Mouse (Mus musculus): ENCODE data around the gene Arhgap45. TPM values are rescaled to one million over a fixed set of nuclear protein-coding genes. Genes with fewer than 3 reads are reported as not detected.

The Arhgap45 gene
- polyA plus RNA-seq, 1 experiment = 375 TPM

DNA sequence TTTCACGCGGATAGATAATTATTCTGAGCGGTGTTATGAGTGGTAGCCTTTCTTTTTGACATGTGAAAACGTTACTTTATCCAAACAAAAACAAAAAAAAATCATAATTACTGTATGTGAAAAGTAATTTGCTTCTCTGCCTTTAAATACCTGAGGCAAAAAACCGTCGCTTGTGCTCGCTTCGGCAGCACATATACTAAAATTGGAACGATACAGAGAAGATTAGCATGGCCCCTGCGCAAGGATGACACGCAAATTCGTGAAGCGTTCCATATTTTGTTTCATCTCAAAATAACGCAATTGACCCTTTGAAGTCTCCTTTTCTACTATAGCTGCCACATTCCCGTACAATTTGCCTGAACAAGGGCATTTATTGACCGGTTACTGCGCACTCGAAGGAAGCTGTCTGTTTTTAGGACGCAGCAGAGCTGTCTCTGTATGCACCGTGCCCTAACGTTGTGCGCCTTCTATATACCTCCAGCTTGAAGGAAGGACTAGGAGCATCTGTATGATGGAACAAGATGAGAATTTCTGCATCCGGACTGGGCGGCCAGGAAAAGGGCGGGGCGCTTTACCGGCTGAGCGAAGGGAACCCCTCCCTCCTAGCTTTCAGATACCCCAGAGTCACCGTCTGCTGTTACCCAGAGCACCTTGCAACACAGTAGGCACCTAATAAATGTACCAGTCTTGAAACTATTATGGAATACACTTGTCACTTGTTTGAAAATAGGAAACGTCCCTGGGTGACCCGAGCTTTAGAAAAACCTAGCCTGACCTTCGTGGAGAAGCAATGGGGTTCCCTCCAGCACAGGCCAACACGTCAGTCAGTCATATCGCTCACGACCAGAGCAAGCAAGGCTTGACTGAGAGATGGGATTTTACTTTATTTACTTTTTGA lies 30.9 kb upstream of the Arhgap45 start:
- no peaks in the 10 kb centered on the region for H3K9me3 ChIP-seq
- TF ChIP-seq GATA1 (IDR thresholded peaks at IDR 0.05; ENCODE audit: borderline replicate concordance, low read length) (no peak), FLI1 (IDR thresholded peaks at IDR 0.05; ENCODE audit: low read length) (no peak)
- peaks cover 81% of the 10 kb centered on the region for H3K4me1 ChIP-seq
- H3K4me3 ChIP-seq (replicated peaks) = peak overlapping the region; percentile 97
- H3K36me3 ChIP-seq (replicated peaks; ENCODE audit: low read length) = peaks cover 35% of the 10 kb centered on the region
- H3K27me3 ChIP-seq (replicated peaks) = no peaks in the 10 kb centered on the region

DNA sequence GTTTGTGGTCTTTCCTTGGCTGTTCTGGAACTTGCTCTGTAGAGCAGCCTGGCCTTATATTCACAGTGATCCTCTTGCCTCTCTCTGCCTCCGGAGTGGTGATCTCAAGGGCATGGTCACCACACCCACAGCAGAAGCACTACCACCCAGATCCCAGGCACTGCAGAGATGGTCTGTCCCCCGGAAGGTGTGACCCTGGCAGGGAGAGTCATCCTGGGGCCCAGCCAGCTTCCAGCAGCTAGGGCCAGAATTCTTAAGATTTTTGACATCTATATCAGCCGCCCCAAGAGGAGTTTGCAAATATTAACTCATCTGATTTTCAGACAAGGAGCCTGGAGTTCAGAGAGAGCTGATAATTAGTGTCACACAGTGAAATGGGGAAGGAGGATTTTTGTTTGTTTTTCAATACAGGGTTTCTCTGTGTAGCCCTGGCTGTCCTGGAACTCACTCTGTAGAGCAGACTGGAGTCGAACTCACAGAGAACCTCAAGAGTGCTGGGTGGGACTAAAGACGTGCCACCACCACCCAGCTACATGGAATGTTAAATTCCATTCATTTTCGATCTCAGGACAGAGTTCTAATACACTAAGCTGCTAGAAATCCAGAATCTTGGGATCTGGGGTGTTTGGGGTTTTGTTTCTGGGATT lies 30.1 kb upstream of the Arhgap45 start:
- Histone ChIP-seq H3K4me3 (replicated peaks) (peak overlapping the region; percentile 97), H3K4me1 (peaks cover 81% of the 10 kb centered on the region), H3K9me3 (peaks cover 5% of the 10 kb centered on the region; the same call in 1 of the 2 replicates), H3K36me3 (replicated peaks; ENCODE audit: low read length) (peaks cover 35% of the 10 kb centered on the region), H3K27me3 (replicated peaks) (no peaks in the 10 kb centered on the region)
- TF ChIP-seq GATA1 (IDR thresholded peaks at IDR 0.05; ENCODE audit: borderline replicate concordance, low read length) (no peak), FLI1 (IDR thresholded peaks at IDR 0.05; ENCODE audit: low read length) (no peak)

DNA sequence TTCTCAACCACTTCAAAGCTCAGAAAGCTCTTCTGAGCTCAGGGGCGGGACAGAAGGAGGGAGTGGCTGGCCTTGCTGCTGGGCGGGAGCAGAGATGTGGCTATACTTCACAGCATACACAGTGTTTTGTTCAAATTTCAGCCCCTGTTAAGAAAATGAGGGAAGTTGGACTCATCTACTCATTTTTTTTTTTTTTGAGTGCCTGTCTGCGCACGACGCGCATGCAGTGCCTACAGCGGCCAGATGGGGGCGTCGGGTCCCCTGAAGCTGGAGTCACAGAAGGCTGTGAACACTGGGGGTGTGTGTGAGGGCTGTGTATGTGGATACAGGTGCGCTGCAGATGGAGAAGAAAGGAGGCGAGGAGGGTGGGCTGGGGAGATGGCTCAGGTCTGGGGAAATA lies 29.5 kb upstream of the Arhgap45 start:
- Histone ChIP-seq H3K36me3 (replicated peaks; ENCODE audit: low read length) (peaks cover 36% of the 10 kb centered on the region), H3K4me1 (peaks cover 81% of the 10 kb centered on the region), H3K27me3 (replicated peaks) (no peaks in the 10 kb centered on the region), H3K4me3 (replicated peaks) (peak overlapping the region; percentile 88), H3K9me3 (peaks cover 8% of the 10 kb centered on the region)
- TF ChIP-seq FLI1 (IDR thresholded peaks at IDR 0.05; ENCODE audit: low read length) = no peak
- no peak for TF ChIP-seq GATA1 (IDR thresholded peaks at IDR 0.05; ENCODE audit: borderline replicate concordance, low read length)

DNA sequence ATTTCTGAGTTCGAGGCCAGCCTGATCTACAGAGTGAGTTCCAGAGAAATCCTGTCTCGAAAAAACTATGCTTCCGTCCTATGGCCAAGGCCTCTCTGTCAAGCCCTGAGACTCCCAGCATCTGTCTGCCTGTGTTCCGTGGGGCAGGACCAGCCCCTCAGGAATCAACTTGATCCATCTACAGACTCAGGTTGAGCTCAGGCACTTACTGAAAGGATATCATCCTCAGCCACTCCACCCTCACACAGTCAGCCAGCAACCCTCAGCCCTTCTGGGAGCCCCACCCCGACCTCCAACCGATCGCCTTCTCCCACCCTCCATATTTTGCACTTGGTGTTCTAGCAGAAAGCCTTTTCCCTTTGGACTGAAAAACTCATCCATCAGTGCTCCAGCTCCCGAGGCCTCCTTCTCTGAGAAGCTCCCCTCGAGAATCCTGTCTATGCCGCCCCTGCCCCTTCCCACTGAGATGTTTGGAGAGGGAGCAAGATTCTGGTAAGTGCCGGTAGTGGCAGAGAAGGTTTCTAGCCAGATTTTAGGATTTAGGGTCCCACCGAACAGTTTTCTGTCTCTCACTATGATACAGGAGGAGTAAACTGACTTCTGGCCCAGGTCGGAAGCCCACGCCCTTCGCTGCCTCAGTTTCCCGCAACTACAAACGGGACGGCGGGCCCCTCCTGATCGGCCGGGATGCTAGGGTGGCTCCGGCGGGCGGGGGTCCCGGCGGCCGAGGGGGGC lies 28.5 kb upstream of the Arhgap45 start:
- no peak for TF ChIP-seq GATA1 (IDR thresholded peaks at IDR 0.05; ENCODE audit: borderline replicate concordance, low read length)
- no peak for TF ChIP-seq FLI1 (IDR thresholded peaks at IDR 0.05; ENCODE audit: low read length)
- Histone ChIP-seq H3K9me3 (peaks cover 15% of the 10 kb centered on the region), H3K27me3 (replicated peaks) (no peaks in the 10 kb centered on the region), H3K4me3 (replicated peaks) (peak overlapping the region; percentile 96), H3K36me3 (replicated peaks; ENCODE audit: low read length) (peaks cover 39% of the 10 kb centered on the region), H3K4me1 (peaks cover 79% of the 10 kb centered on the region)

DNA sequence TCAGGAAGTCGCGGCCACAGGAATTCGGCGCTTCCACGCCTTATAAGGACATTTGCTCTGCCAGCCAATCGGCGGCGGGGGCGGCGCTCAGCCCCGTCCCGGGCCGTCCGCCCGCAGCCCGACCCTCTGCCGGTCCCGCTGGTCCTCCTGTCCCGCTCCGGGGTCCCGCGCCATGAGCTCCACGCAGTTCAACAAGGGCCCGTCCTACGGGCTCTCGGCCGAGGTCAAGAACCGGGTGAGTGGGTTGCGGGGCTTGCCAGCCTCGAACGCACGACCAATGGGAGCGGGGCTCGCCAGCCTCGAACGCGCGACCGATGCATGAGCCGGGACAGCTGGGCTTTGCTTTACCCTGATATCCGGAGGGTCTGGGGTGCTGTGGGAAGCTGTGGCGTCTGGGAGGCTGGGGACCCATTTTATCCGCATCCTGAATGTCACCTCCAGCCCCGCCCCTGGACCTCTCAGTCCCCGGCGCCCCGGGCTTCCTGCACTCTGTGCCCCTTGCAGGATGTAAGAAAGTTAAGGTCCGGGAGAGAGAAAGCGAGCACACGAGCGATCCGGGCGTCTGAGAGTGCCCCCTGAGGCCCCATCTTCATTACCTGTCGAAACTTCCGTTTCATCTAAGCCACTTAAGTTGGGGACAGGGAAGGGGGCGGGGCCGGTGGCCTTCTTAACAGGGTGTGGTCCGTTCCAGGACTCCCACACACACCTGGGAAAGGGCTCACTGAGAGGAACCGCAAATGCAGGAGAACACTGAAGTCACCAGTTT lies 27.8 kb upstream of the Arhgap45 start, which contains the start of gene Cnn2:
Gene Cnn2 (plus strand): TSS at position 79 of the 766 bp plus-strand sequence.
- H3K27me3 ChIP-seq (replicated peaks) = no peaks in the 10 kb centered on the region
- TF ChIP-seq FLI1 (IDR thresholded peaks at IDR 0.05; ENCODE audit: low read length) (no peak), GATA1 (IDR thresholded peaks at IDR 0.05; ENCODE audit: borderline replicate concordance, low read length) (no peak)
- peaks cover 45% of the 10 kb centered on the region for H3K36me3 ChIP-seq (replicated peaks; ENCODE audit: low read length)
- peaks cover 79% of the 10 kb centered on the region for H3K4me1 ChIP-seq
- peak within 1 kb of the TSS; percentile 96 for H3K4me3 ChIP-seq (replicated peaks)
- peaks cover 15% of the 10 kb centered on the region for H3K9me3 ChIP-seq

DNA sequence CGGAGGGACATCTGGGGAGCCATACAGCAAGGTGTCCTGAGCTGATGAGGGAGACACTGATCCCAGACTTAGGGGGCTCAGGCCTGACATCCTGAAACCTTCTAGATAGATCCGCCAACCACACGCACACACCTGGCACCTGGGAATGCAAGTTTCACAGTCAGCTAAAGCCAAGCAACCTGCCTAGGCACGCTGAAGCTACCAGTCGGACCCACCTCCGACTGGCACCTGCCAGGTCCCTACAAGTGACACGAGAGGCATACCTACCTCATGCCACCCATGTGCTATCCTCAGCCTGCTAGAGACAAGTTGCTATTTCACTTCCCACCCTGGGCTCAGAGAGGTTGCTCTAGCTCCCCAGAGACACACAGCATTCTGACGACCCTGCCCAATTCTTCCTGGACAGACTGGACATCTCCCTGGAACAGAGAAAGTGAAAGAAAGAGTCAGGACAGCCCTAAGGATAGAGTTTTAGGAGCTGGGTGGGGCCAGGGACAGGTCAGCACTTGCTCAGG lies 27.1 kb upstream of the Arhgap45 start:
- TF ChIP-seq FLI1 (IDR thresholded peaks at IDR 0.05; ENCODE audit: low read length) = no peak
- TF ChIP-seq GATA1 (IDR thresholded peaks at IDR 0.05; ENCODE audit: borderline replicate concordance, low read length) = no peak
- H3K36me3 ChIP-seq (replicated peaks; ENCODE audit: low read length) = peaks cover 51% of the 10 kb centered on the region
- peaks cover 84% of the 10 kb centered on the region for H3K4me1 ChIP-seq
- peak overlapping the region; percentile 96 for H3K4me3 ChIP-seq (replicated peaks)
- H3K9me3 ChIP-seq = peaks cover 15% of the 10 kb centered on the region
- H3K27me3 ChIP-seq (replicated peaks) = no peaks in the 10 kb centered on the region

DNA sequence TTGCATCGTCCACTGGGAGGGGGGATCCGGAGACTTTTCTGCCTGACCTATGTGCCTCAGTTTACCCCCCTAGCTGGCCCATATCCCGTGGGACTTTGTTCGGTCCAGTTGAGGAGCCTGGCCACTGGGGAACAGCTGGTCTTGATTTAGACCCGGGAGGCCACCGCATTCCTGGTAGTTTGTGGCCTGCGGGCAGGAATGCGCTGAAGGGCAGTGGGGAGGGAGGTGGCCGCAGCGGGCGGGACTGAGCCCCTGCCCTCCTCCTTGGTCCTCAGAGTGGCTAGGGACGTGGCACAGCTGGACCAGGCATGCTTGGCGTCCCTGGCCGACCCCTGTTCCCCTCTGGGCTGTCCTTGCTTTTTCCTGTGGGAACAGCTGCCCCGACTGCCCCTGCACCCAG lies 26.6 kb upstream of the Arhgap45 start:
- H3K9me3 ChIP-seq = peaks cover 15% of the 10 kb centered on the region
- peaks cover 56% of the 10 kb centered on the region for H3K36me3 ChIP-seq (replicated peaks; ENCODE audit: low read length)
- H3K27me3 ChIP-seq (replicated peaks) = no peaks in the 10 kb centered on the region
- peaks cover 90% of the 10 kb centered on the region for H3K4me1 ChIP-seq
- TF ChIP-seq GATA1 (IDR thresholded peaks at IDR 0.05; ENCODE audit: borderline replicate concordance, low read length) (no peak), FLI1 (IDR thresholded peaks at IDR 0.05; ENCODE audit: low read length) (no peak)
- H3K4me3 ChIP-seq (replicated peaks) = peak overlapping the region; percentile 96

DNA sequence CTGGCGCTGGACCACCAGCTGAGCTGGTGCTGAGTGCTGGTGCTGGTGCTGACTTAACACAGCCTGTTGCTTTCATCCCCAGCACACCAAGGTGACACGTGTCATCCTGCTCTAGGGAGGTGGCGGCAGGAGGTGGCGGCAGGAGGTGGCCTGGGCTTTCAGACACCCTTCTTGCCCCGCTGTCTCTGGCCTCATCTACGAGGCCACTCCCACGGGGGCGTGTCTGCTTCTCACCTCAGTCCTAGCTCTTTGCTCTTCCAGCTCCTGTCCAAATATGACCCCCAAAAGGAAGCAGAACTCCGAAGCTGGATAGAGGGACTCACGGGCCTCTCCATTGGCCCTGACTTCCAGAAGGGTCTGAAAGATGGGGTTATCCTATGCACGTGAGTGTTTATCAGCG lies 25.4 kb upstream of the Arhgap45 start:
- peaks cover 68% of the 10 kb centered on the region for H3K36me3 ChIP-seq (replicated peaks; ENCODE audit: low read length)
- H3K4me3 ChIP-seq (replicated peaks) = peak overlapping the region; percentile 76
- H3K9me3 ChIP-seq = peaks cover 15% of the 10 kb centered on the region
- H3K27me3 ChIP-seq (replicated peaks) = no peaks in the 10 kb centered on the region
- no peak for TF ChIP-seq FLI1 (IDR thresholded peaks at IDR 0.05; ENCODE audit: low read length)
- TF ChIP-seq GATA1 (IDR thresholded peaks at IDR 0.05; ENCODE audit: borderline replicate concordance, low read length) = no peak
- peaks cover 95% of the 10 kb centered on the region for H3K4me1 ChIP-seq

DNA sequence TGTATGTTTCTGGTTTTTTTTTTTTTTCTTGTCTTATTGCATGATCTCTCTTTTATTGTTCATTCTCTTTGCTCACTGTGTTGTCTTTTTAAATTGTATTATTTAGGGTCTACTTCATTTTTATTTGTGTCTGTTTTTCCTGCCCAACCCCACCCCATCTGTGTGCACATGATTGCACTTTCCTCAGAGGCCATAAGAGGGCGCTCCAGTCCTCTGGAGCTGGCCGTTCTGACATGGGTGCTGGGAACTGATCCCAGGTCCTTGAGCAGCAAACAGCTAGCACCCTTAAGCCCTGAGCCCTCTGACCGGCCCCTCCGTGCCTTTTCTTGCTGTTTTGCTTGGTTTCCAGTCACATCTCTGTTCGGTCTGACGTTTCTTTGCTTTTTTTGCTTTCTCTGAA lies 24.9 kb upstream of the Arhgap45 start:
- no peak overlapping the region for H3K4me3 ChIP-seq (replicated peaks)
- H3K4me1 ChIP-seq = peaks cover 92% of the 10 kb centered on the region
- TF ChIP-seq FLI1 (IDR thresholded peaks at IDR 0.05; ENCODE audit: low read length) = no peak
- TF ChIP-seq GATA1 (IDR thresholded peaks at IDR 0.05; ENCODE audit: borderline replicate concordance, low read length) = no peak
- H3K9me3 ChIP-seq = peaks cover 15% of the 10 kb centered on the region
- H3K36me3 ChIP-seq (replicated peaks; ENCODE audit: low read length) = peaks cover 68% of the 10 kb centered on the region
- H3K27me3 ChIP-seq (replicated peaks) = no peaks in the 10 kb centered on the region

All from megakaryocyte, embryonic 14.5 days (primary cell).